Mouse (Mus musculus): Measurements from ENCODE around the gene Litaf. TPM values are rescaled to one million over a fixed set of nuclear protein-coding genes. Genes with fewer than 3 reads are reported as not detected.
"Not testable (repeated sequence)": the region's sequence is repeated elsewhere in the genome, so short reads cannot be mapped to it uniquely, and the experiment has no call there.

Gene Litaf
- total RNA-seq, 2 experiments from 2014 or later, result 29.5 to 30.6 TPM

GRCm38 (mm10) chr16:11030844-11031243 is 35.1 kb downstream of the Litaf start:
- intact Hi-C loops (cut with DNase I), result loop anchor here (5.0 to 10.0 kb wide), 3 partner anchors 79 to 456 kb away; no protein-coding TSS in a partner anchor
- no peak for DNase-seq

GRCm38 (mm10) chr16:11028206-11028605 is 37.8 kb downstream of the Litaf start:
- no peak for DNase-seq
- intact Hi-C loops (cut with DNase I), result no loop called here

GRCm38 (mm10) chr16:11024841-11025240 is 41.1 kb downstream of the Litaf start:
- intact Hi-C loops (cut with DNase I), result no loop called here
- DNase-seq, result no peak

- intact Hi-C loops (cut with DNase I), result no loop called here
- no peak for DNase-seq
Observed at GRCm38 (mm10) chr16:11023618-11024017, 42.3 kb downstream of the Litaf start.

GRCm38 (mm10) chr16:11022113-11022489 is 43.9 kb downstream of the Litaf start:
- intact Hi-C loops (cut with DNase I), result no loop called here

GRCm38 (mm10) chr16:11021403-11022112 is 44.4 kb downstream of the Litaf start:
- intact Hi-C loops (cut with DNase I), result no loop called here
- DNase-seq, result no peak

More at GRCm38 (mm10) chr16:11022113-11022489, 43.9 kb downstream of the Litaf start:
- no peak for DNase-seq

GRCm38 (mm10) chr16:11017807-11018595 is 48.0 kb downstream of the Litaf start:
- DNase-seq, result no peak
- intact Hi-C loops (cut with DNase I), result no loop called here

- no peak for DNase-seq
- intact Hi-C loops (cut with DNase I), result no loop called here
Observed at GRCm38 (mm10) chr16:11016353-11016752, 49.6 kb downstream of the Litaf start.

GRCm38 (mm10) chr16:11014407-11014806 is 51.5 kb downstream of the Litaf start:
- intact Hi-C loops (cut with DNase I), result no loop called here
- no peak for DNase-seq

- intact Hi-C loops (cut with DNase I); DNase-seq: not testable (repeated sequence)
Observed at GRCm38 (mm10) chr16:11013464-11014147, 52.4 kb downstream of the Litaf start.

- intact Hi-C loops (cut with DNase I), result no loop called here
Observed at GRCm38 (mm10) chr16:11012571-11013463, 53.1 kb downstream of the Litaf start.

GRCm38 (mm10) chr16:11011939-11012338 is 54.0 kb downstream of the Litaf start:
- no peak for DNase-seq
- intact Hi-C loops (cut with DNase I), result no loop called here

More at GRCm38 (mm10) chr16:11012571-11013463, 53.1 kb downstream of the Litaf start:
- DNase-seq, result peak; percentile 58 to 81

- no peak for DNase-seq
- intact Hi-C loops (cut with DNase I), result no loop called here
Observed at GRCm38 (mm10) chr16:11011206-11011605, 54.8 kb downstream of the Litaf start.

- DNase-seq, result no peak
- intact Hi-C loops (cut with DNase I), result no loop called here
Observed at GRCm38 (mm10) chr16:11010270-11010669, 55.7 kb downstream of the Litaf start.

- intact Hi-C loops (cut with DNase I), result loop anchor here (2.0 kb wide), 1 partner anchor 16 kb away; no protein-coding TSS in a partner anchor
- peak; percentile 86 to 87 for DNase-seq
Observed at GRCm38 (mm10) chr16:11008162-11008991, 57.6 kb downstream of the Litaf start.

- peak in 1 of 2 experiments; percentile 38 for DNase-seq
- intact Hi-C loops (cut with DNase I), result no loop called here
Observed at GRCm38 (mm10) chr16:11006100-11006499, 59.9 kb downstream of the Litaf start.

GRCm38 (mm10) chr16:11001703-11002659 is 64.0 kb downstream of the Litaf start:
- intact Hi-C loops (cut with DNase I), result no loop called here

GRCm38 (mm10) chr16:10999809-11000208 is 66.1 kb downstream of the Litaf start:
- intact Hi-C loops (cut with DNase I), result no loop called here
- no peak for DNase-seq

More at GRCm38 (mm10) chr16:11001703-11002659, 64.0 kb downstream of the Litaf start:
- no peak for DNase-seq
